Mouse (Mus musculus) left cerebral cortex, postnatal 10 days (tissue): Measurements from ENCODE around the gene Dapk3. TPM values are rescaled to one million over a fixed set of nuclear protein-coding genes. Genes with fewer than 3 reads are reported as not detected.

Experiments used
- DNase-seq, 2 experiments: peaks; one replicate each; pipeline ENCODE4 v3.0.0; 2021 to 2022; ENCODE audit warnings: low spot score in 2 of 2, mixed read lengths in 1 of 2; ENCODE audit errors: extremely low spot score in 1 of 2
- intact Hi-C: fragments of 180-260 bp; cut with DNase I; formaldehyde crosslinking; loops from one replicate; pipeline ENCODE4 v1.15.1; 2025
- total RNA-seq, 2 experiments: library from RNA; stranded (reverse); gene quantifications; 2 replicates each; pipeline ENCODE4 v1.2.3; 2021

Gene Dapk3
- total RNA-seq = 10 to 100 TPM; 64.1 to 72.7 TPM

GRCm38 (mm10) chr10:81182336-81183333 is at the start of gene Dapk3:
Gene Dapk3, plus strand, starts transcription at chr10:81183005.
- DNase-seq = peak; percentile 97 to 99
- intact Hi-C loops = no loop called here

GRCm38 (mm10) chr10:81134181-81134587 is 48.6 kb upstream of the Dapk3 start:
- intact Hi-C loops = no loop called here
- peak in 1 of 2 experiments; percentile 81 for DNase-seq

- peak in 1 of 2 experiments; percentile 72 for DNase-seq
- intact Hi-C loops = no loop called here
Observed at GRCm38 (mm10) chr10:81134966-81135681, 47.7 kb upstream of the Dapk3 start, which contains the start of gene Zbtb7a. Gene Zbtb7a, plus strand, starts transcription at chr10:81135220.

GRCm38 (mm10) chr10:81135831-81136705 is 46.7 kb upstream of the Dapk3 start:
- DNase-seq = peak; percentile 69 to 89
- intact Hi-C loops = no loop called here

GRCm38 (mm10) chr10:81136706-81137231 is 46.0 kb upstream of the Dapk3 start:
- no peak for DNase-seq
- intact Hi-C loops = no loop called here

- peak; percentile 98 to 99 for DNase-seq
- intact Hi-C loops = no loop called here
Observed at GRCm38 (mm10) chr10:81137252-81138130, 45.3 kb upstream of the Dapk3 start.

- peak in 1 of 2 experiments; percentile 73 for DNase-seq
- intact Hi-C loops = no loop called here
Observed at GRCm38 (mm10) chr10:81138131-81138782, 44.5 kb upstream of the Dapk3 start.

GRCm38 (mm10) chr10:81138821-81139528 is 43.8 kb upstream of the Dapk3 start:
- no peak for DNase-seq
- intact Hi-C loops = no loop called here

GRCm38 (mm10) chr10:81139529-81139846 is 43.3 kb upstream of the Dapk3 start:
- intact Hi-C loops = no loop called here
- DNase-seq = no peak

- intact Hi-C loops = no loop called here
Observed at GRCm38 (mm10) chr10:81140005-81140404, 42.8 kb upstream of the Dapk3 start.

GRCm38 (mm10) chr10:81140717-81141454 is 41.9 kb upstream of the Dapk3 start:
- intact Hi-C loops = no loop called here
- peak in 1 of 2 experiments; percentile 69 for DNase-seq

More at GRCm38 (mm10) chr10:81140005-81140404, 42.8 kb upstream of the Dapk3 start:
- peak in 1 of 2 experiments; percentile 59 for DNase-seq

- no peak for DNase-seq
- intact Hi-C loops = no loop called here
Observed at GRCm38 (mm10) chr10:81141455-81142210, 41.2 kb upstream of the Dapk3 start.

GRCm38 (mm10) chr10:81142551-81142981 is 40.2 kb upstream of the Dapk3 start:
- DNase-seq = peak in 1 of 2 experiments; percentile 51
- intact Hi-C loops = no loop called here

GRCm38 (mm10) chr10:81143157-81143633 is 39.6 kb upstream of the Dapk3 start:
- intact Hi-C loops = no loop called here
- no peak for DNase-seq

GRCm38 (mm10) chr10:81143845-81144437 is 38.9 kb upstream of the Dapk3 start:
- no peak for DNase-seq
- intact Hi-C loops = no loop called here
